Mouse (Mus musculus) embryonic facial prominence, embryonic 10.5 days (tissue): ENCODE results near the gene Plekha4. TPM values are rescaled to one million over a fixed set of nuclear protein-coding genes. Genes with fewer than 3 reads are reported as not detected.

Source experiments
- DNase-seq: peaks from one replicate; pipeline ENCODE4 v3.0.0-alpha.2; 2017; ENCODE audit warnings: low spot score
- H3K27ac ChIP-seq: fragments of 300-500 bp; sonication (generic); replicated peaks from 2 replicates; pipeline ENCODE4 v1.5.1; 2016; ENCODE audit warnings: mild to moderate bottlenecking
- H3K27me3 ChIP-seq: fragments of 300-500 bp; sonication (generic); replicated peaks from 2 replicates; pipeline ENCODE4 v1.6.1; 2016; ENCODE audit warnings: low read depth, mild to moderate bottlenecking; ENCODE audit not compliant: poor library complexity, severe bottlenecking
- H3K36me3 ChIP-seq: fragments of 300-500 bp; sonication (generic); replicated peaks from 2 replicates; pipeline ENCODE4 v1.6.1; 2016; ENCODE audit warnings: mild to moderate bottlenecking, moderate library complexity
- H3K4me1 ChIP-seq: fragments of 300-500 bp; sonication (generic); 2 replicates; pipeline ENCODE4 v1.6.1; 2016
- H3K4me3 ChIP-seq: fragments of 300-500 bp; sonication (generic); 2 replicates; pipeline ENCODE4 v1.5.1; 2016; ENCODE audit warnings: mild to moderate bottlenecking, moderate library complexity
- H3K9me3 ChIP-seq: fragments of 300-500 bp; sonication (generic); 2 replicates; pipeline ENCODE4 v1.6.1; 2016; ENCODE audit warnings: mild to moderate bottlenecking
- WGBS: fragments of 180-500 bp; shearing (Covaris S2); methylation state at CpG from one replicate; pipeline ENCODE4 v1.1.7; 2016; 5-methylcytosine and 5-hydroxymethylcytosine counted together
- polyA plus RNA-seq: library from polyadenylated mRNA; unstranded; fragments of >200 nt; fragmentation: Nextera tagmentation; extraction: Ambion mirVana; gene quantifications from 2 replicates; pipeline ENCODE4 v1.2.1, GENCODE M21; 2016

The Plekha4 gene
- polyA plus RNA-seq, 1 experiment from 2014 or later, result 1.9 TPM

- DNase-seq, result peak; percentile 80
- Histone ChIP-seq H3K27ac (peak within 1 kb of the TSS; percentile 90), H3K9me3 (no peaks in the 10 kb centered on the region), H3K36me3 (peaks cover 25% of the 10 kb centered on the region), H3K4me3 (peak within 1 kb of the TSS; percentile 68), H3K4me1 (peaks cover 45% of the 10 kb centered on the region), H3K27me3 (no peaks in the 10 kb centered on the region)
- 6% methylated on average over 38 of the region's 38 CpGs for WGBS
These were observed 37.6 kb upstream of the Plekha4 start, which contains the start of gene Dhdh for GRCm38 (mm10) chr7:45488293-45489204. TSS of gene Dhdh (minus strand) at chr7:45488805.

GRCm38 (mm10) chr7:45489578-45489977 is 36.6 kb upstream of the Plekha4 start:
- Histone ChIP-seq H3K4me1 (peaks cover 45% of the 10 kb centered on the region), H3K4me3 (no peak overlapping the region), H3K27me3 (no peaks in the 10 kb centered on the region), H3K36me3 (peaks cover 35% of the 10 kb centered on the region), H3K9me3 (no peaks in the 10 kb centered on the region), H3K27ac (no peak overlapping the region)
- 85% methylated on average over 7 of the region's 7 CpGs for WGBS
- no peak for DNase-seq

- Histone ChIP-seq H3K27me3 (no peaks in the 10 kb centered on the region), H3K9me3 (no peaks in the 10 kb centered on the region), H3K4me3 (no peak overlapping the region), H3K36me3 (peaks cover 45% of the 10 kb centered on the region), H3K4me1 (peaks cover 45% of the 10 kb centered on the region), H3K27ac (no peak overlapping the region)
- DNase-seq, result peak; percentile 70
- 51% methylated on average over 9 of the region's 9 CpGs for WGBS
These were observed 35.3 kb upstream of the Plekha4 start for GRCm38 (mm10) chr7:45490822-45491221.

- H3K4me3 ChIP-seq, result 0 out of 2 replicates have a peak overlapping the region, but pooled peaks have one; percentile 23
- WGBS, result 25% methylated on average over 3 of the region's 3 CpGs
- H3K9me3 ChIP-seq, result no peaks in the 10 kb centered on the region
- peaks cover 47% of the 10 kb centered on the region for H3K36me3 ChIP-seq
- DNase-seq, result no peak
- H3K27ac ChIP-seq, result no peak overlapping the region
- H3K4me1 ChIP-seq, result peaks cover 45% of the 10 kb centered on the region
- no peaks in the 10 kb centered on the region for H3K27me3 ChIP-seq
These were observed 34.9 kb upstream of the Plekha4 start for GRCm38 (mm10) chr7:45491264-45491663.

GRCm38 (mm10) chr7:45492225-45492844 is 33.8 kb upstream of the Plekha4 start:
- 94% methylated on average over 8 of the region's 8 CpGs for WGBS

GRCm38 (mm10) chr7:45492951-45493350 is 33.2 kb upstream of the Plekha4 start:
- no peak overlapping the region for H3K27ac ChIP-seq
- peaks cover 39% of the 10 kb centered on the region for H3K4me1 ChIP-seq
- H3K36me3 ChIP-seq, result peaks cover 63% of the 10 kb centered on the region
- DNase-seq, result no peak
- WGBS, result 95% methylated on average over 5 of the region's 5 CpGs
- no peaks in the 10 kb centered on the region for H3K27me3 ChIP-seq
- H3K9me3 ChIP-seq, result no peaks in the 10 kb centered on the region
- H3K4me3 ChIP-seq, result no peak overlapping the region

More at GRCm38 (mm10) chr7:45492225-45492844, 33.8 kb upstream of the Plekha4 start:
- Histone ChIP-seq H3K27me3 (no peaks in the 10 kb centered on the region), H3K9me3 (no peaks in the 10 kb centered on the region), H3K27ac (no peak overlapping the region), H3K4me1 (peaks cover 45% of the 10 kb centered on the region), H3K36me3 (peaks cover 57% of the 10 kb centered on the region), H3K4me3 (no peak overlapping the region)
- no peak for DNase-seq

- no peak for DNase-seq
- Histone ChIP-seq H3K27ac (no peak overlapping the region), H3K36me3 (peaks cover 79% of the 10 kb centered on the region), H3K4me1 (peaks cover 23% of the 10 kb centered on the region), H3K4me3 (no peak overlapping the region), H3K27me3 (no peaks in the 10 kb centered on the region), H3K9me3 (no peaks in the 10 kb centered on the region)
- WGBS, result 83% methylated on average over 9 of the region's 9 CpGs
These were observed 31.6 kb upstream of the Plekha4 start for GRCm38 (mm10) chr7:45494548-45494947.

GRCm38 (mm10) chr7:45498427-45498826 is 27.7 kb upstream of the Plekha4 start:
- Histone ChIP-seq H3K27ac (no peak overlapping the region), H3K36me3 (peaks cover 98% of the 10 kb centered on the region), H3K4me1 (peaks cover 3% of the 10 kb centered on the region; the same call in 1 of the 2 replicates), H3K27me3 (no peaks in the 10 kb centered on the region), H3K9me3 (no peaks in the 10 kb centered on the region), H3K4me3 (no peak overlapping the region)
- 96% methylated on average over 6 of the region's 6 CpGs for WGBS
- DNase-seq, result no peak

- Histone ChIP-seq H3K27ac (no peak overlapping the region), H3K27me3 (no peaks in the 10 kb centered on the region), H3K4me1 (peaks cover 25% of the 10 kb centered on the region), H3K4me3 (no peak overlapping the region), H3K36me3 (peaks cover 51% of the 10 kb centered on the region), H3K9me3 (no peaks in the 10 kb centered on the region)
- DNase-seq, result no peak
- 92% methylated on average over 6 of the region's 6 CpGs for WGBS
These were observed 18.5 kb upstream of the Plekha4 start for GRCm38 (mm10) chr7:45507583-45507982.

GRCm38 (mm10) chr7:45508561-45508960 is 17.6 kb upstream of the Plekha4 start:
- Histone ChIP-seq H3K4me3 (peak overlapping the region; percentile 84; the same call in 1 of the 2 replicates), H3K36me3 (peaks cover 42% of the 10 kb centered on the region), H3K27ac (no peak overlapping the region), H3K9me3 (no peaks in the 10 kb centered on the region), H3K27me3 (no peaks in the 10 kb centered on the region), H3K4me1 (peaks cover 21% of the 10 kb centered on the region)
- no peak for DNase-seq
- 94% methylated on average over 6 of the region's 6 CpGs for WGBS

- 46% methylated on average over 19 of the region's 19 CpGs for WGBS
- no peak for DNase-seq
These were observed 16.8 kb upstream of the Plekha4 start for GRCm38 (mm10) chr7:45509181-45509882.

More at GRCm38 (mm10) chr7:45509181-45509882, 16.8 kb upstream of the Plekha4 start:
- Histone ChIP-seq H3K27ac (peak overlapping the region; percentile 93), H3K9me3 (no peaks in the 10 kb centered on the region), H3K4me3 (peak overlapping the region; percentile 84), H3K36me3 (peaks cover 36% of the 10 kb centered on the region), H3K4me1 (peaks cover 24% of the 10 kb centered on the region), H3K27me3 (no peaks in the 10 kb centered on the region)
